Mouse (Mus musculus): ENCODE data around the gene Fmnl2.

Fmnl2 gene

GRCm38 (mm10) chr2:52864635-52865034, 7.0 kb downstream of the Fmnl2 start:
- no peak for DNase-seq (ENCODE audit: low spot score in 2 of 2)

- DNase-seq (ENCODE audit: low spot score in 2 of 2): no peak
Measured at GRCm38 (mm10) chr2:52866151-52866550, 8.5 kb downstream of the Fmnl2 start.

GRCm38 (mm10) chr2:52867781-52868180, 10.1 kb downstream of the Fmnl2 start:
- DNase-seq (ENCODE audit: low spot score in 2 of 2): no peak

- no peak for DNase-seq (ENCODE audit: low spot score in 2 of 2)
Measured at GRCm38 (mm10) chr2:52868181-52868580, 10.5 kb downstream of the Fmnl2 start.

GRCm38 (mm10) chr2:52872636-52873035, 15.0 kb downstream of the Fmnl2 start:
- no peak for DNase-seq (ENCODE audit: low spot score in 2 of 2)

- no peak for DNase-seq (ENCODE audit: low spot score in 2 of 2)
Measured at GRCm38 (mm10) chr2:52873276-52874063, 15.8 kb downstream of the Fmnl2 start.

- no peak for DNase-seq (ENCODE audit: low spot score in 2 of 2)
Measured at GRCm38 (mm10) chr2:52874721-52875120, 17.1 kb downstream of the Fmnl2 start.

- DNase-seq (ENCODE audit: low spot score in 2 of 2): no peak
Measured at GRCm38 (mm10) chr2:52875801-52876200, 18.1 kb downstream of the Fmnl2 start.

- no peak for DNase-seq (ENCODE audit: low spot score in 2 of 2)
Measured at GRCm38 (mm10) chr2:52883401-52883800, 25.7 kb downstream of the Fmnl2 start.

GRCm38 (mm10) chr2:52884082-52884481, 26.4 kb downstream of the Fmnl2 start:
- no peak for DNase-seq (ENCODE audit: low spot score in 2 of 2)

GRCm38 (mm10) chr2:52885071-52885470, 27.4 kb downstream of the Fmnl2 start:
- no peak for DNase-seq (ENCODE audit: low spot score in 2 of 2)

- DNase-seq (ENCODE audit: low spot score in 2 of 2): no peak
Measured at GRCm38 (mm10) chr2:52887281-52887680, 29.6 kb downstream of the Fmnl2 start.

GRCm38 (mm10) chr2:52891115-52891514, 33.5 kb downstream of the Fmnl2 start:
- no peak for DNase-seq (ENCODE audit: low spot score in 2 of 2)

GRCm38 (mm10) chr2:52891744-52892143, 34.1 kb downstream of the Fmnl2 start:
- no peak for DNase-seq (ENCODE audit: low spot score in 2 of 2)

GRCm38 (mm10) chr2:52894983-52895621, 37.4 kb downstream of the Fmnl2 start:
- no peak for DNase-seq (ENCODE audit: low spot score in 2 of 2)

GRCm38 (mm10) chr2:52896995-52897394, 39.3 kb downstream of the Fmnl2 start:
- DNase-seq (ENCODE audit: low spot score in 2 of 2): no peak

- DNase-seq (ENCODE audit: low spot score in 2 of 2): no peak
Measured at GRCm38 (mm10) chr2:52900780-52901179, 43.1 kb downstream of the Fmnl2 start.

- DNase-seq (ENCODE audit: low spot score in 2 of 2): no peak
Measured at GRCm38 (mm10) chr2:52901300-52902013, 43.8 kb downstream of the Fmnl2 start.

GRCm38 (mm10) chr2:52902456-52902855, 44.8 kb downstream of the Fmnl2 start:
- DNase-seq (ENCODE audit: low spot score in 2 of 2): no peak

- no peak for DNase-seq (ENCODE audit: low spot score in 2 of 2)
Measured at GRCm38 (mm10) chr2:52903228-52903963, 45.7 kb downstream of the Fmnl2 start.

GRCm38 (mm10) chr2:52904526-52904925, 46.9 kb downstream of the Fmnl2 start:
- no peak for DNase-seq (ENCODE audit: low spot score in 2 of 2)

- DNase-seq (ENCODE audit: low spot score in 2 of 2): no peak
Measured at GRCm38 (mm10) chr2:52913311-52913710, 55.7 kb downstream of the Fmnl2 start.
